Mouse (Mus musculus): Measurements from ENCODE around the gene Atg7. TPM values are rescaled to one million over a fixed set of nuclear protein-coding genes. Genes with fewer than 3 reads are reported as not detected.

Gene Atg7
- polyA plus RNA-seq, 1 experiment: not detected

DNA sequence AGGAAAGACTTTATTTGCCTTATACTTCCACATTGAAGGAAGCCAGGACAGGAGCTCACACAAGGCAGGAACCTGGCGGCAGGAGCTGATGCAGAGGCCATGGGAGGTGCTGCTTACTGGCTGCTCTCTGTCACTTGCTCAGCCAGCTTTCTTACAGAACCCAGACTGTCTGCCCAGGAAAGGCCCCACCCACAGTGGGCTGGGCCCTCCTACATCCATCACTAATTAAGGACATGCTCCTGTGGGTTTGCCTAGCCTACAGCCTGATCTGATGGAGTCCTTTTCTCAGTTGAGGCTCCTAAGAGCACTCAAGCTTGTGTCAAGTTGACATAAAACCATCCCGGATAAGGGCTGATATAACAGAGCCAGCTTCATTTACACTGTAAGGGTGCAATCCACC, 211.5 kb downstream of the Atg7 start:
- WGBS: 67% methylated on average over 2 of the region's 2 CpGs
- Histone ChIP-seq H3K4me1 (ENCODE audit: control insufficient read depth, insufficient read depth, low read length) (peaks cover 32% of the 10 kb centered on the region), H3K4me3 (ENCODE audit: insufficient read depth, low read depth, low read length) (no peak overlapping the region), H3K27ac (ENCODE audit: insufficient read depth, low read depth, low read length) (no peak overlapping the region)
- TF ChIP-seq POLR2A (IDR thresholded peaks at IDR 0.05; ENCODE audit: insufficient read depth, low read depth, low read length): no peak
- TF ChIP-seq CTCF (IDR thresholded peaks at IDR 0.05; ENCODE audit: insufficient read depth, low read depth, low read length): no peak

DNA sequence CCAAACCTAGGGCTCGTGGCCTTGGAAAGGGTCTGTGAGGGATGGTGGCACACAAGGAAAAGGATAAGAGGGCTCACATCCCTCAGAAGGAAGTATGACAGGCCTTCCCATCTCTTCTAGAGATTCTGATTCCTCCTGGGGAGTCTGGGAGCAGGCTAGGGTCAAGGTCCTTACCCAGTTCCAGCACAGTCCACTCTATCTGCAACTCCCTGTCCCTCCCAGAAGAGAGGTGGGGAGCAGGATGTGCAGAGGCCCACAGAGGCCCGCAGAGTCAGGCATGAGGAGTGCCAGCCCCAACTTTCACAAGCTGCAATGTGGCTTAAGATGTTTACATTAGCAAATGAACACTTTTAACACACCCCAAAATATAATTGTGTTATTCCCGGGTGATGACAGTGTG, 212.7 kb downstream of the Atg7 start:
- WGBS: 78% methylated on average over 3 of the region's 3 CpGs
- TF ChIP-seq POLR2A (IDR thresholded peaks at IDR 0.05; ENCODE audit: insufficient read depth, low read depth, low read length) (no peak), CTCF (IDR thresholded peaks at IDR 0.05; ENCODE audit: insufficient read depth, low read depth, low read length) (no peak)

GRCm38 (mm10) chr6:114856501-114856900, 213.6 kb downstream of the Atg7 start:
- no peak for TF ChIP-seq POLR2A (IDR thresholded peaks at IDR 0.05; ENCODE audit: insufficient read depth, low read depth, low read length)
- no peak for TF ChIP-seq CTCF (IDR thresholded peaks at IDR 0.05; ENCODE audit: insufficient read depth, low read depth, low read length)
- H3K4me3 ChIP-seq (ENCODE audit: insufficient read depth, low read depth, low read length): no peak overlapping the region
- 95% methylated on average over 4 of the region's 4 CpGs for WGBS
- peaks cover 45% of the 10 kb centered on the region for H3K4me1 ChIP-seq (ENCODE audit: control insufficient read depth, insufficient read depth, low read length)
- H3K27ac ChIP-seq (ENCODE audit: insufficient read depth, low read depth, low read length): no peak overlapping the region

More for the DNA sequence above, 212.7 kb downstream of the Atg7 start:
- Histone ChIP-seq H3K4me1 (ENCODE audit: control insufficient read depth, insufficient read depth, low read length) (peaks cover 39% of the 10 kb centered on the region), H3K4me3 (ENCODE audit: insufficient read depth, low read depth, low read length) (no peak overlapping the region), H3K27ac (ENCODE audit: insufficient read depth, low read depth, low read length) (no peak overlapping the region)

GRCm38 (mm10) chr6:114857996-114858721, 215.3 kb downstream of the Atg7 start:
- 90% methylated on average over 3 of the region's 3 CpGs for WGBS
- no peak overlapping the region for H3K27ac ChIP-seq (ENCODE audit: insufficient read depth, low read depth, low read length)
- peaks cover 47% of the 10 kb centered on the region for H3K4me1 ChIP-seq (ENCODE audit: control insufficient read depth, insufficient read depth, low read length)
- no peak overlapping the region for H3K4me3 ChIP-seq (ENCODE audit: insufficient read depth, low read depth, low read length)
- TF ChIP-seq CTCF (IDR thresholded peaks at IDR 0.05; ENCODE audit: insufficient read depth, low read depth, low read length) (no peak), POLR2A (IDR thresholded peaks at IDR 0.05; ENCODE audit: insufficient read depth, low read depth, low read length) (no peak)

DNA sequence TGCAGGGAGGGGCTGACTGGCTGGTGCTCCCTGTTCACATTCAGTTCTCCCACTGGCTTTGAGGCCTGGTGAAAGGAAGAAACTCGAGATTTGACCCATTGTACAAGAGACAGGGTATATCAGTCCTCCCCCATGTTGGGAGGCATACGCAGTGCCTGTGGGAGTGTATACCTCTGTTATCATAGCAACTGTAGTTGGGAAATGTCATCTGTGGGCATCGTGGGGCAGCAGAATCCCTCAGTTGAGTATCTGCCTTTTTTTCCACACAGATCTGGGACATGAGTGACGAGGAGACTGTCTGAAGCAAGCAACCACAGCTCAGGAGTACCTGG, 215.8 kb downstream of the Atg7 start:
- Histone ChIP-seq H3K27ac (ENCODE audit: insufficient read depth, low read depth, low read length) (no peak overlapping the region), H3K4me1 (ENCODE audit: control insufficient read depth, insufficient read depth, low read length) (peaks cover 45% of the 10 kb centered on the region), H3K4me3 (ENCODE audit: insufficient read depth, low read depth, low read length) (no peak overlapping the region)
- WGBS: 65% methylated on average over 4 of the region's 4 CpGs
- no peak for TF ChIP-seq POLR2A (IDR thresholded peaks at IDR 0.05; ENCODE audit: insufficient read depth, low read depth, low read length)
- TF ChIP-seq CTCF (IDR thresholded peaks at IDR 0.05; ENCODE audit: insufficient read depth, low read depth, low read length): no peak

- WGBS: 38% methylated on average over 14 of the region's 14 CpGs
- Histone ChIP-seq H3K4me3 (ENCODE audit: insufficient read depth, low read depth, low read length) (no peak overlapping the region), H3K4me1 (ENCODE audit: control insufficient read depth, insufficient read depth, low read length) (peaks cover 64% of the 10 kb centered on the region), H3K27ac (ENCODE audit: insufficient read depth, low read depth, low read length) (peak overlapping the region; percentile 38)
- no peak for TF ChIP-seq POLR2A (IDR thresholded peaks at IDR 0.05; ENCODE audit: insufficient read depth, low read depth, low read length)
- TF ChIP-seq CTCF (IDR thresholded peaks at IDR 0.05; ENCODE audit: insufficient read depth, low read depth, low read length): no peak
Observed at GRCm38 (mm10) chr6:114860677-114861568, 218.0 kb downstream of the Atg7 start.

GRCm38 (mm10) chr6:114861591-114861990, 218.7 kb downstream of the Atg7 start:
- Histone ChIP-seq H3K4me3 (ENCODE audit: insufficient read depth, low read depth, low read length) (no peak overlapping the region), H3K4me1 (ENCODE audit: control insufficient read depth, insufficient read depth, low read length) (peaks cover 70% of the 10 kb centered on the region), H3K27ac (ENCODE audit: insufficient read depth, low read depth, low read length) (peak overlapping the region; percentile 38)
- TF ChIP-seq CTCF (IDR thresholded peaks at IDR 0.05; ENCODE audit: insufficient read depth, low read depth, low read length) (no peak), POLR2A (IDR thresholded peaks at IDR 0.05; ENCODE audit: insufficient read depth, low read depth, low read length) (no peak)
- WGBS: 56% methylated on average over 9 of the region's 9 CpGs

DNA sequence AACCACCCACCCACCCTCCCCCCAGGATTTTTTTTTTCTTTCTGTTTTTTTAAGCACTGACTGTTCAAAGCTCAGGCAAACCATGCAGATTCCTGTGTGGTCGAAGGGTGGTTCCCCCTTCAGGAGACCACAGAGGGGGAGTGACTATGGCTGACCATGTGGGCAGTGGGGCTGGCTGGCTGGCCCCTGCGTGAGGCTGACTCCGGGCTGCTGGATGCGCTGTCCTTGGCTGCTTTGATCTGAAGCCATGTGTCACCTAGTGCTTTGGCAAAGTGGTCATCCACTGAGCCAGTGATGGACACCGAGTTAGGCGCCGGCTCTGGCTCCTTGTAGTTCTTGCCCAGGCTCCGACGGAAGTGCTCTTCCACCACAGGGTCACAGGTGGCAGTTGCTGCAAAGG, 219.1 kb downstream of the Atg7 start:
- Histone ChIP-seq H3K4me3 (ENCODE audit: insufficient read depth, low read depth, low read length) (no peak overlapping the region), H3K4me1 (ENCODE audit: control insufficient read depth, insufficient read depth, low read length) (peaks cover 75% of the 10 kb centered on the region), H3K27ac (ENCODE audit: insufficient read depth, low read depth, low read length) (0 out of 2 replicates have a peak overlapping the region, but pooled peaks have one; percentile 13)
- WGBS: 77% methylated on average over 9 of the region's 9 CpGs
- TF ChIP-seq POLR2A (IDR thresholded peaks at IDR 0.05; ENCODE audit: insufficient read depth, low read depth, low read length): no peak
- no peak for TF ChIP-seq CTCF (IDR thresholded peaks at IDR 0.05; ENCODE audit: insufficient read depth, low read depth, low read length)

DNA sequence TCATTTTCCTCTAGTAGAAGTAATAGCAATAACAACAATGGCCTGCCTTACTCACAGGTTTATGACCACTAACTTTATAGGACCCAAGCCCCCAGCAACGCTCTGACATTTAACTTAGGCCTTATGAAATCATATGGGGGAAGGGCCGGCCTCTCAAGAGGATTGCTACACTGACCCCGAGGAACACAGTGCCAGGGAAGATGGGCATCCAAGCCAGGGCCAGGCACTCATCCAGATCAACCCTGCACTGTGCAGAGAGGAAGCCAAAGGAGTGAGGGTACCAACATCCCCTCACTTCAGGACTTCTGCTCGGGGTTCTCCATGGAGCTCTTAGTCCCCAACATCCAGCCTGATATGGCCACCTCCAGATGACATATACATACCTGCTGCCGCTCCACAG, 220.6 kb downstream of the Atg7 start:
- Histone ChIP-seq H3K4me3 (ENCODE audit: insufficient read depth, low read depth, low read length) (no peak overlapping the region), H3K27ac (ENCODE audit: insufficient read depth, low read depth, low read length) (no peak overlapping the region; the same call in 1 of the 2 replicates), H3K4me1 (ENCODE audit: control insufficient read depth, insufficient read depth, low read length) (peaks cover 72% of the 10 kb centered on the region)
- no peak for TF ChIP-seq POLR2A (IDR thresholded peaks at IDR 0.05; ENCODE audit: insufficient read depth, low read depth, low read length)
- TF ChIP-seq CTCF (IDR thresholded peaks at IDR 0.05; ENCODE audit: insufficient read depth, low read depth, low read length): no peak
- WGBS: 71% methylated on average over 5 of the region's 5 CpGs

Data from olfactory bulb, adult 2 months (tissue).